Mouse (Mus musculus) liver (tissue): ENCODE measurements around the gene Abi2.
"Not testable (repeated sequence)": the region's sequence is repeated elsewhere in the genome, so short reads cannot be mapped to it uniquely, and the experiment has no call there.

Experiments used
- DNase-seq: peaks from one replicate; pipeline ENCODE4 v3.0.0-alpha.2; 2020; ENCODE audit warnings: mixed read lengths

The Abi2 gene

GRCm38 (mm10) chr1:60409168-60409828 lies at the start of gene Abi2:
Gene Abi2 (plus strand): TSS chr1:60409619.
- peak; percentile 90 for DNase-seq

DNA sequence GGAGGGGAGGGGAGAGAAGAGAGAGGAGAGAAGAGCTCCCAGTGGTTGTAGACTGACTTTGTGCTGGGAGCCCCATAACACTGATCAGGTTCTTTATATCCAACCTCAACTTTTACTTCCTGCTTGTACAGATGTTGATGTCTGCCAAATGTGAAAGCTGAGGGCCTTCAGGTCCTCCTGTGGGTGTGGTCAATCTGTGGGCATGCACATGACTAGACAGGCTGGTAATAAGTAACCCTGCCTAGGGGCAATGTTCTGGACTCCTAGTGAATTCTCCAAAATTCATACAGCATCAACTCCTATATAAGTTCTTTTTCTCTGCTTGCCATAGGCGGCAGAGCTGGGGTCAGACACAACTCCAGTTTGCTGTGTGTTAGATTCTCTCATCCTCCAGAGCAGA lies 47.8 kb upstream of the Abi2 start:
- no peak for DNase-seq

DNA sequence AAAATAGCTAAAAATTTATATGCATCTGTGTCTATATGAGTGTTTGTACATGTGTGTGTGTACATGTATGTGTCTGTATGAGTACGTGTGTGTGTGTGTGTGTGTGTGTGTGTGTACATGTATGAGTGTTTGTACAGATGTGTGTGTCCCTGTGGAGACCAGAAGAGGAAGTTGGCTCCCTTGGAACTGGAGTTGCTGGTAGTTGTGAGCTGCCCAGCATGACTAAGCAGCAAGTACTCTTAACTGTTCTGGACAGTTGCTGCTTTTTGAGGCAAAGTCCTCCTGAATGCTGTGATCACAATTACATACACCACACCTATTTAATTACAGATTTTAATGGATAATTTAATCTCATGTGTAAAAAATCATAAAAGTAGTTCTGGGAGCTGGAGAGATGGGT lies 32.9 kb upstream of the Abi2 start:
- no peak for DNase-seq

DNA sequence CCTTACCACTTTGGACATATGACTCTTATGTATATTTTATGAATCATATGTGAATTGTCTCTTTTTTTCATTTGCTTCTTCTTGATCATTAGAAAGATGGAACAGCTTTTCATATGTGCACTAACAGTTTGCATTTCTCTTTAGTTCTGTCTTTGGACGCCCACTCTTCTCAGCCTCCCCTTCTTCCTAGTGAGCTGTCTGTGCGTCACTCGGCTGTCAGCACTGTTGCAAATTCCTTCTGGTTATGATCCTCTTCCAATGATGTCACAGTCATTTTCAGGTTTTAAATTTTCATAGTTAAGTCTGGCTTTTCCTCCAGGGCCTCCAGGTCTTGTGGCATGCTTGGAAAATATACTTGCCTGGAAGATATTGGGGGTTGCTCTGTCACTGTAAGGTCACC lies 27.5 kb upstream of the Abi2 start:
- DNase-seq, result no peak

- DNase-seq, result no peak
Measured at GRCm38 (mm10) chr1:60404848-60405247, 4.6 kb upstream of the Abi2 start.

GRCm38 (mm10) chr1:60408501-60409167 lies 785 bp upstream of the Abi2 start:
- no peak for DNase-seq

- peak; percentile 29 for DNase-seq
Measured at GRCm38 (mm10) chr1:60409928-60410817, 754 bp downstream of the Abi2 start.

- DNase-seq, result no peak
Measured at GRCm38 (mm10) chr1:60416724-60417123, 7.3 kb downstream of the Abi2 start.

DNA sequence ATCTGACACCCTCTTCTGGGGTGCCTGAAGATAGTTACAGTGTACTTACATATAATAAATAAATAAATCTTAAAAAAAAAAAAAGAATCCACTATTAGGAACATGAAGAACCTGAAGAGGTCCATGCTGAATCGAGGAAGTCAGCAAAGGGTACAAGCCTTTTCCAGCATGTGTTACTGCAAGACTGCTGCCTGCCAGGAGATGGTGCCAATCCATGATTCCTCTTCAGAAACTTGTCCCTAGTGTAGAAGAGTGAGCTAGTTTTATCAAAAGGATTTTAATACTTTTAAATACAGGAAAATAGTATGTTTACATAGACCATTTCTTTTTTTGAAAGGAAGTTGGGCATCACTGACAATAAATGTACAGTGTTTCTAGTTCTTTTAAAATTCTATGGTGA lies 14.5 kb downstream of the Abi2 start:
- no peak for DNase-seq

DNA sequence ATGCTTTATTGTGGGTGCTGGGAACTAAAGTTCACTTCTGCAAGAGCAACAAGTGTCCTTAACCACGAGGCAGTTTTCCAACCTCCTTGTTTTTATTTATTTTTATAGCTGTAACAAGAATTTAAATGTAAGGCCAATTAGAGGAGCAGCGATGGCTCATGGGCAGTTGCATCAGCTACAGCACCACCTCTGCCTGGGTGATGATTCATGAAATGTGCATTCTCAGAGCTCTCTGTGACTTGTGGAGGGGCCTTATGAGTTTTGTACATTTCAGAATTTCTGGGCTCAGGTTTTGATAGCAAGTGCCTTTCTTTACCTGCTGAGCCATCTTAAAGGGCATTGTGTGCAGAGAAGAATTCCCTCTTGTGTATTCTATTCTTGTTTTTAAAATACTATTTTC lies 18.9 kb downstream of the Abi2 start:
- no peak for DNase-seq

DNA sequence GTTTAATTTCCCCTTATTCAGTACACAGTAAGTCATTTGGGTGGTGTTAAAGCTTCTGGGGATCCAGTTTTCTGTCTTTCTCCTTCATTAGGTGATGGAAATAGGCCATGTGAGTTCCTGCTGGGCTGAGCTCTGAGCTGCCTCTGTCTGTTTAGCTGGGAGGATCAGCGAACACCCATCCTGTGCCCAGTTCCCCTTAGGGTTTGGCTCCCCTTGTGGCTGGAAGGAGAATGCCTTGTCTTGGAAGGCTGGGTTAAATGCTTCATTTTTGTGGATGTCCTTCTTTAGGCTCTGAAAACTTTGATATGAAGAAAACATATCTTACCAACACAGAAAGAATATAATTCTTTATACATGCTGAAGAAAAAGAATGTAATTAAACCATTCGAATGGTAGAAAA lies 19.5 kb downstream of the Abi2 start:
- DNase-seq, result peak; percentile 24

DNA sequence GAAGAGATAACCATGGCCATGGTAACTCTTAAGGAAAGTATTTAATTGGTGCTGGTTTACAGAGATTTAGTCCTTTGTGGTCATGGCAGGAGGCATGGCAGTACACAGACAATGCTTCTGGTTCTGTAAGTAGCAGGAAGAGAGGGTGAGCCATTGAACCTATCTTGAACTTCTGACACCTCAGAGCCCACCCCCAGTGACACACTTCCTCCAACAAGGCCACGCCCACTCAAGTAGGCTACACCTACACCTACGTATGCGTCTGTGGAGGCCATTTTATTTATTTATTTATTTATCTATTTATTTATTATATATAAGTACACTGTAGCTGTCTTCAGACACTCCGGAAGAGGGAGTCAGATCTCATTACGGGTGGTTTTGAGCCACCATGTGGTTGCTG lies 22.1 kb downstream of the Abi2 start:
- DNase-seq, result no peak

GRCm38 (mm10) chr1:60432497-60432896 lies 23.1 kb downstream of the Abi2 start:
- DNase-seq, result no peak

GRCm38 (mm10) chr1:60441438-60441837 lies 32.0 kb downstream of the Abi2 start:
- DNase-seq, result not testable (repeated sequence)

- DNase-seq, result peak; percentile 18
Measured at GRCm38 (mm10) chr1:60447067-60447466, 37.6 kb downstream of the Abi2 start.

DNA sequence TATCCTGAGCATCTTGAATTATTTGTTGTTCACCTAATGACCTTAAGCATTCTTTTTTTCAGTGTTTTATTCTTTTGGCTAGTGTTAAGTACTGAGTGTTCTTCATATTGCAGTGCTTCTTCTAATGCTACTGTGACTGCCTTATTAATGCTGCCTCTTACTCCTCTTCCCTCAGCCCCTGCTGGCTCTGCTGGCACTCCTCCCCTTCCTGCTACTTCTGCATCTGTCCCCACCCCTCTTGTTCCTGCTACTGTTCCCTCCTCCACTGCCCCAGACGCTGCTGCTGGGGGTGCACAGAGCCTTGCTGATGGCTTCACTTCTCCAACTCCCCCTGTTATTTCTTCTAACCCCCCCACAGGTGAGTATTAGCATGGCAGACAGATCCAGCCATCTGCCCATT lies 40.5 kb downstream of the Abi2 start:
- DNase-seq, result peak; percentile 4

DNA sequence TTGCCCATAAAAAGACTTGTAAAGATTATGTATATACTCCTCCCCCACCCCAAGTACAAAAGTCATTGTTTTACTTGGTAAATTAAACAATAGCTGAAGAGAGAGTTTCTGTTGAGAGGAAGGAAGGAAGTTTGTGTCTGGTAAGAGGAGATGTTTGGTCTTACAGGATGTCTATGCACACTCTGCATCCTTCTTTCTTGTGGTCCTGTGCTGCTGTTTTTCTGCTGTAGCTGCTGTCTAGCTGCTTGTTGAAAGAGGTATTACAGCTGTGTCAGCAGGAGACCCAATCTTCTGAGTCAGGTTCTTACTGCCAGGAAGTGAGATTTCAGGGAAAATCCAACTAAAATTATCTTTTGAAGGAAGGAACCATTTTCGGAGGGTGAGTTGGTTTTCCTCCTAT lies 51.2 kb downstream of the Abi2 start:
- DNase-seq, result no peak

DNA sequence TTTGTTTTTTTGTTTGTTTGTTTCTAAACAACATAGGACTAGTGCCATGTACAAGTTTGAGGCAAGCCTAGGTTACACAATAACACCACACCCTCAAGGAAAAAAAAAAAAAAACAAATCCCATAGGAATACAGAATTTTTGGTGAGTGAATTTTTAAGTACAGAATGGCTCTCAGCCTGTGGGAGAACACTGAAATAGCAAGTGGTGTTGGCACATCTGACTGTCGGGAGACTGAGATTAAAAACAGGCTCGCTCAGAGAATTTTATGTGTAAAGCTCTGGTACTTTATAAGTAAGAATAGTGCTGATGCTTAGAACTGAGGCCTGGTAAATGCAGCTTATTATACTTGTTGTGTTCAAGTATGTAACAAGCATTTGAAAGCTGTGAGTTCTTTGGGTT lies 60.1 kb downstream of the Abi2 start:
- DNase-seq, result no peak

GRCm38 (mm10) chr1:60470541-60470940 lies 61.1 kb downstream of the Abi2 start:
- no peak for DNase-seq

DNA sequence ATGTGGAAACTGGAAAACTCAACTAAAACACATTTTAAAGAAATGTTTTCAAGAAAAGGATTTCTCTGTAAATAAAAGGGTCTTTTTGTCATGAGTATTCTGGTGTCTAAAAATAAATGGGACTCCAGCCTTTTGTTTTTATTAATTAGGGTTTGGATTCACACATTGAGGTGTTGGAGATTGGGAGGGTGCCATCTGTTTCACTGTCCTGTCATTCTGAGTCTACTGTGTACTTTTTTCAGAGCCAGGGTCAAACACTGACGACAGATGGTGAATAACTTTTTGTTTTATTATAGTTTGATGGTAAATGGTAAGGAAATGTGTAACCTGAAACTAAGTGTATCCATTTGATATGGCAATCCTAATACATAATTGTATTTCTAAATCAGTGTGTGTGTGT lies 72.1 kb downstream of the Abi2 start:
- no peak for DNase-seq

- DNase-seq, result no peak
Measured at GRCm38 (mm10) chr1:60482881-60483280, 73.5 kb downstream of the Abi2 start.

DNA sequence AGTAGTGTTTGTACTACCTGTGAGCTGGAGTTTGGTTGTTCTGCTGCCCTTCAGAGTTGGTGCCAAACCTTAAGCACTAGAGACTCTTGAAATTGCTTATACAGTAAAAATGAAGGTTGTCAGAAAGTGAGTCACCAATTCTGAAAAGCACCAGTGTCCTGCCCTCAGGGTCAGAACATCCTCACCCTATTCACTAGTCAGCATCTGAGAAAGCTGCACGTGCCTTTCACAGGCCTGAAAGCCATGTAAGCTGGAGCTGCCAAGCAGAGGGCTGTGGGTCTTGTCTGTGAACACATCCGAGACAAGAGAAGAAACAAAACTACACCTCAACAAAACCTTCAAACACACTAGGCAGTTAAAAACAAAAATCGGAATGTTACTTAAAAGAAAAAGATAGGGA lies 76.2 kb downstream of the Abi2 start:
- DNase-seq, result no peak

DNA sequence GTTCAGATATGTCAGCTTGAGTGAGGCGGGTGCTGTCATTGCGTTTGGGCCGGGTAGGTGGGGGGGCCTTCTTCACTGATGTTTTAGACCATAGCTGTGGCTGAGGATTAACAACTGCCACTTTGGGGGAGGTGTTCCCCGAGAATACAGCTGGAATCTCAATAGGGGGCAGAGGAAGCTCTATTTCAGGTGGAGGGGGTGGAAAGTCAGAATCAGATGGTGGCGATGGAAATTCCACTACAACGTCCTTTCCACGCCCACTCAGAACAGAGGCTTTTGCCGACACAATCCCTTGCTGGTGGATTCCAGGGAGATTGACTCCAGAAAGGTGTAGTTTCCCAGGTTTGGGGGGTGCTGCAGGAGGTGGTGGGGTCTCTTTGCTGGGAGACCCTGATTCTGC lies 79.2 kb downstream of the Abi2 start:
- no peak for DNase-seq

DNA sequence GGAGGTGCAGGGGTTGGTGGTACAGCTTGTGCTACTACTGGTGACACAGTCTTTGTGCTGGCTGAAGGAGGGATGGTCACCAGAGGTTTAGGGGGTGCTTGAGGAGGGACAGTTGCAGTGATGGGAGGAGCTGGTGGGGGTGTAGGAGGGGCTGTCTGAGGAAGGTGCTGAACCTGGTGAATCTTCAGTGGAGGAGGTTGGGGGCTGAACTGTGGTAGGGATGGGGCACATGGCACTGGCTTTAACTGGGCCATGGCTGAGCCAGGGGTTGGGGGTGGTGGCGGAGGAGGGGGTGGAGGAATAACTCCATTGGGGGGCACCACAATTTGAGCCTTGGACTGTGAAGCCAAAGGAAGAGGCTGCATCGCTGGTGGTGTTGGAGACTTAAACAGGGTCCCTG lies 80.2 kb downstream of the Abi2 start:
- no peak for DNase-seq
